Mouse (Mus musculus): ENCODE data around the gene Snx13.

- TF ChIP-seq E2F4 (IDR thresholded peaks at IDR 0.05; ENCODE audit: borderline replicate concordance, low read depth, low read length) (no peak), KAT2A (conservative IDR thresholded peaks at IDR 0.05; ENCODE audit: low read depth, low read length) (no peak), ZKSCAN1 (IDR thresholded peaks at IDR 0.05; ENCODE audit: low read depth, low read length) (no peak), POLR2A (IDR thresholded peaks at IDR 0.05; ENCODE audit: control insufficient read depth in 1 of 2, insufficient read depth in 1 of 2, low read depth in 1 of 2, low read length in 2 of 2, poor library complexity in 1 of 2) (no peak), TBP (IDR thresholded peaks at IDR 0.05; ENCODE audit: low read depth, low read length) (no peak), GATA1 (IDR thresholded peaks at IDR 0.05; ENCODE audit: low read depth, low read length) (no peak), CTCF (IDR thresholded peaks at IDR 0.05 in 2 of 3, conservative IDR thresholded peaks at IDR 0.05 in 1 of 3; ENCODE audit: control insufficient read depth in 1 of 3, insufficient read depth in 1 of 3, low read depth in 2 of 3, low read length in 3 of 3, poor library complexity in 1 of 3, severe bottlenecking in 1 of 3) (no peak), MYB (IDR thresholded peaks at IDR 0.05; ENCODE audit: low read depth, low read length) (no peak), POLR2AphosphoS5 (IDR thresholded peaks at IDR 0.05; ENCODE audit: borderline replicate concordance, low read depth, low read length) (no peak)
These were observed 107.2 kb downstream of the Snx13 start for GRCm38 (mm10) chr12:35154149-35154548.

Data from MEL (cell line).